Mouse (Mus musculus) liver, postnatal 0 days (tissue): Measurements from ENCODE around the gene Golga7b. TPM values are rescaled to one million over a fixed set of nuclear protein-coding genes. Genes with fewer than 3 reads are reported as not detected.

ENCODE experiments used
- ATAC-seq: fragments of 200-750 bp; cut with Nextera tagmentation; 2 replicates; pipeline ENCODE4 v1.8.0; 2017; ENCODE audit warnings: mild to moderate bottlenecking, moderate library complexity
- DNase-seq: peaks from one replicate; pipeline ENCODE4 v3.0.0-alpha.2; 2016
- H3K27ac ChIP-seq: fragments of 300-500 bp; sonication (generic); 2 replicates; pipeline ENCODE4 v1.5.1; 2014; ENCODE audit warnings: antibody characterized with exemption, moderate library complexity, mild to moderate bottlenecking, low read depth
- H3K27me3 ChIP-seq: fragments of 300-500 bp; sonication (generic); 2 replicates; pipeline ENCODE4 v1.6.1; 2014; ENCODE audit warnings: low read length, control low read depth, mixed read lengths; ENCODE audit not compliant: insufficient read depth
- H3K36me3 ChIP-seq: fragments of 300-500 bp; sonication (generic); replicated peaks from 2 replicates; pipeline ENCODE4 v1.6.1; 2014; ENCODE audit warnings: mild to moderate bottlenecking, control low read depth, low read length, moderate library complexity, mixed read lengths; ENCODE audit not compliant: insufficient read depth
- H3K4me1 ChIP-seq: fragments of 300-500 bp; sonication (generic); 2 replicates; pipeline ENCODE4 v1.6.1; 2014; ENCODE audit warnings: antibody characterized with exemption, mild to moderate bottlenecking, control low read depth; ENCODE audit not compliant: insufficient read depth
- H3K4me2 ChIP-seq: fragments of 300-500 bp; sonication (generic); 2 replicates; pipeline ENCODE4 v1.6.1; 2014; ENCODE audit warnings: low read depth, mild to moderate bottlenecking, low read length, moderate library complexity, mixed read lengths
- H3K4me3 ChIP-seq: fragments of 300-500 bp; sonication (generic); 2 replicates; pipeline ENCODE4 v1.5.1; 2014; ENCODE audit warnings: low read depth, low read length
- H3K9ac ChIP-seq: fragments of 300-500 bp; sonication (generic); replicated peaks from 2 replicates; pipeline ENCODE4 v1.6.1; 2014; ENCODE audit warnings: mild to moderate bottlenecking, moderate library complexity
- H3K9me3 ChIP-seq: fragments of 300-500 bp; sonication (generic); 2 replicates; pipeline ENCODE4 v1.6.1; 2016; ENCODE audit warnings: mild to moderate bottlenecking, control low read depth, low read length, mixed read lengths
- CTCF ChIP-seq: sonication (generic); IDR thresholded peaks from 2 replicates; pipeline ENCODE4 v1.5.1; 2016; ENCODE audit warnings: antibody characterized with exemption, low read depth
- EP300 ChIP-seq: IDR thresholded peaks from 2 replicates; pipeline ENCODE4 v1.6.1; 2016; ENCODE audit warnings: antibody characterized with exemption, low read depth, mild to moderate bottlenecking
- WGBS: fragments of 180-500 bp; shearing (Covaris S2); extraction: QIAGEN DNeasy Blood & Tissue Kit; methylation state at CpG from one replicate; pipeline ENCODE4 v1.1.7; 2014; ENCODE audit not compliant: insufficient replicate concordance; 5-methylcytosine and 5-hydroxymethylcytosine counted together
- polyA plus RNA-seq: library from polyadenylated mRNA; unstranded; fragments of >200 nt; fragmentation: Nextera tagmentation; extraction: Ambion mirVana; gene quantifications from 2 replicates; pipeline ENCODE4 v1.2.1, GENCODE M21; 2015

Golga7b gene
- polyA plus RNA-seq, 1 experiment from 2014 or later, result not detected

GRCm38 (mm10) chr19:42311332-42311731, 64.0 kb downstream of the Golga7b start:
- no peak for DNase-seq
- ATAC-seq, result no peak
- Histone ChIP-seq H3K9me3 (no peaks in the 10 kb centered on the region), H3K4me1 (no peaks in the 10 kb centered on the region; the same call in 1 of the 2 replicates), H3K9ac (no peak overlapping the region), H3K4me3 (no peak overlapping the region), H3K27me3 (no peaks in the 10 kb centered on the region), H3K27ac (no peak overlapping the region), H3K4me2 (no peak overlapping the region), H3K36me3 (no peaks in the 10 kb centered on the region)
- TF ChIP-seq EP300 (no peak), CTCF (0 out of 2 replicates have a peak, but pooled peaks have one; percentile 12)
- 15% methylated on average over 2 of the region's 2 CpGs for WGBS

DNA sequence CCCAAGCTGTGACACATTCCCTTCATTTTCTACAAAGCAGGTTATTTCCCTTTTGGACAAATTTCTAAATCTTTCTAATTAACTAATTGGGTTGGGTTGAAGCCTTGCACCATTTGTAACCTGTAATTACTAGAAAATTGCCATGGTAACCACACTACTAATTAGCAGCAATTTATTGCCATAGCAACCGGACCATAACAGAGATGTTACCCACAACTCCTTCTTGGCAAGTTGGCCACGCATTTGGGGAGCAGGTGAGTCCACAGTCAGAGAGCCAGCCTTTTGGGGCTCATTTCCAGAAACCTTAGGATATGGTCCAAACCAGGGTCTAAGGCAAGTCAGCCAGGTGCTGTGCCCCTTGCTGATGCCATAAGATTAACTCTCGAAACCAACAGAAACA, 64.8 kb downstream of the Golga7b start:
- no peak overlapping the region for H3K4me3 ChIP-seq
- H3K9me3 ChIP-seq, result no peaks in the 10 kb centered on the region
- WGBS, result 59% methylated on average over 3 of the region's 3 CpGs
- DNase-seq (no peak), ATAC-seq (no peak)
- H3K4me2 ChIP-seq, result no peak overlapping the region
- H3K36me3 ChIP-seq, result no peaks in the 10 kb centered on the region
- no peak overlapping the region for H3K27ac ChIP-seq
- TF ChIP-seq EP300 (no peak), CTCF (no peak)
- H3K9ac ChIP-seq, result no peak overlapping the region
- H3K4me1 ChIP-seq, result no peaks in the 10 kb centered on the region
- H3K27me3 ChIP-seq, result no peaks in the 10 kb centered on the region

- TF ChIP-seq CTCF (no peak), EP300 (no peak)
- 67% methylated on average over 6 of the region's 6 CpGs for WGBS
- H3K36me3 ChIP-seq, result no peaks in the 10 kb centered on the region
- no peaks in the 10 kb centered on the region for H3K9me3 ChIP-seq
- no peak for ATAC-seq
- no peak for DNase-seq
- no peak overlapping the region for H3K4me2 ChIP-seq
- H3K9ac ChIP-seq, result no peak overlapping the region
- H3K27ac ChIP-seq, result no peak overlapping the region
- H3K4me1 ChIP-seq, result no peaks in the 10 kb centered on the region
- no peaks in the 10 kb centered on the region for H3K27me3 ChIP-seq
- no peak overlapping the region for H3K4me3 ChIP-seq
These were observed 67.8 kb downstream of the Golga7b start for GRCm38 (mm10) chr19:42315070-42315679.

GRCm38 (mm10) chr19:42315914-42316313, 68.5 kb downstream of the Golga7b start:
- ATAC-seq (peak; percentile 50; the same call in 1 of the 2 replicates), DNase-seq (peak; percentile 83)
- TF ChIP-seq CTCF, result peak; percentile 93
- TF ChIP-seq EP300, result no peak
- no peak overlapping the region for H3K27ac ChIP-seq
- H3K9me3 ChIP-seq, result no peaks in the 10 kb centered on the region
- no peak overlapping the region for H3K4me3 ChIP-seq
- no peak overlapping the region for H3K9ac ChIP-seq
- H3K36me3 ChIP-seq, result no peaks in the 10 kb centered on the region
- 18% methylated on average over 1 of the region's 1 CpGs for WGBS
- no peak overlapping the region for H3K4me2 ChIP-seq
- no peaks in the 10 kb centered on the region for H3K4me1 ChIP-seq
- no peaks in the 10 kb centered on the region for H3K27me3 ChIP-seq

DNA sequence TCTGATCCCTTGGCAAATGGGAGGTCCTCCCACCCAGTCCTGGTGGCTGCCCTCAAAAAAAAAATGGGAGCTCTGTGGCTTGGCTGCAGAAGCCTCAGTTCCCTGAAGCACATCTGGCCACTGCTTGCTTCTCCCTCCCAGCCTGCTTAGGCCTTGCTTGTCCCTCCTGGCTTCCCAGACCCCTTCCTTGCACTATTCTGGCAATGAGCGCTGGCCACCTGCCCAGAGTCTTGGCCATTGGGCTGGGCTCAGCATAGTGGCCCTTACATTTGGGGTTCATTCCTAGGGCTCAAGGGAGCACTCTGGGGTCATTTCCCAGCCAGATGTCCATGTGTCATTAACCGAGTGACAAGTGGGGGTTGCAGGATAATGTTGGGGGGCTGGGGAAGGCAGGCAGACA, 69.2 kb downstream of the Golga7b start:
- H3K4me2 ChIP-seq, result no peak overlapping the region
- H3K9me3 ChIP-seq, result no peaks in the 10 kb centered on the region
- H3K9ac ChIP-seq, result no peak overlapping the region
- no peak for DNase-seq
- no peak for ATAC-seq
- TF ChIP-seq EP300, result no peak
- no peak for TF ChIP-seq CTCF
- H3K36me3 ChIP-seq, result no peaks in the 10 kb centered on the region
- no peak overlapping the region for H3K4me3 ChIP-seq
- H3K27ac ChIP-seq, result no peak overlapping the region
- WGBS, result 76% methylated on average over 2 of the region's 2 CpGs
- no peaks in the 10 kb centered on the region for H3K4me1 ChIP-seq
- H3K27me3 ChIP-seq, result no peaks in the 10 kb centered on the region

GRCm38 (mm10) chr19:42316998-42317397, 69.6 kb downstream of the Golga7b start:
- Histone ChIP-seq H3K4me3 (no peak overlapping the region), H3K4me1 (no peaks in the 10 kb centered on the region), H3K27me3 (no peaks in the 10 kb centered on the region), H3K27ac (no peak overlapping the region), H3K36me3 (no peaks in the 10 kb centered on the region), H3K4me2 (no peak overlapping the region), H3K9ac (no peak overlapping the region), H3K9me3 (no peaks in the 10 kb centered on the region)
- no peak for DNase-seq
- WGBS, result 58% methylated on average over 8 of the region's 8 CpGs
- ATAC-seq, result no peak
- no peak for TF ChIP-seq CTCF
- TF ChIP-seq EP300, result no peak
